Mouse (Mus musculus) stomach, embryonic 15.5 days (tissue): Measurements from ENCODE around the gene Zbtb26. TPM values are rescaled to one million over a fixed set of nuclear protein-coding genes. Genes with fewer than 3 reads are reported as not detected.
A peak's percentile ranks its signal among the peaks of the same experiment; 100 is the strongest.

Experiments used
- ATAC-seq: fragments of 200-750 bp; cut with Nextera tagmentation; 2 replicates; pipeline ENCODE4 v1.8.0; 2017; ENCODE audit warnings: low read depth, moderate number of reproducible peaks, moderate TSS enrichment; ENCODE audit not compliant: insufficient read depth, low FRiP score
- H3K27ac ChIP-seq: fragments of 300-500 bp; sonication (generic); 2 replicates; pipeline ENCODE4 v1.5.1; 2015; ENCODE audit warnings: mild to moderate bottlenecking, inconsistent platforms
- H3K27me3 ChIP-seq: fragments of 300-500 bp; sonication (generic); replicated peaks from 2 replicates; pipeline ENCODE4 v1.6.1; 2015; ENCODE audit warnings: inconsistent platforms
- H3K36me3 ChIP-seq: fragments of 300-500 bp; sonication (generic); 2 replicates; pipeline ENCODE4 v1.6.1; 2015; ENCODE audit warnings: inconsistent platforms
- H3K4me1 ChIP-seq: fragments of 300-500 bp; sonication (generic); 2 replicates; pipeline ENCODE4 v1.6.1; 2015; ENCODE audit warnings: inconsistent platforms
- H3K4me2 ChIP-seq: fragments of 300-500 bp; sonication (generic); 2 replicates; pipeline ENCODE4 v1.6.1; 2015; ENCODE audit warnings: mild to moderate bottlenecking, inconsistent platforms
- H3K4me3 ChIP-seq: fragments of 300-500 bp; sonication (generic); replicated peaks from 2 replicates; pipeline ENCODE4 v1.5.1; 2015; ENCODE audit warnings: inconsistent platforms
- H3K9ac ChIP-seq: fragments of 300-500 bp; sonication (generic); 2 replicates; pipeline ENCODE4 v1.6.1; 2015; ENCODE audit warnings: inconsistent platforms
- H3K9me3 ChIP-seq: fragments of 300-500 bp; sonication (generic); 2 replicates; pipeline ENCODE4 v1.6.1; 2016; ENCODE audit warnings: inconsistent platforms
- WGBS: fragments of 180-500 bp; shearing (Covaris S2); methylation state at CpG from one replicate; pipeline ENCODE4 v1.1.7; 2015; 5-methylcytosine and 5-hydroxymethylcytosine counted together
- polyA plus RNA-seq: library from polyadenylated mRNA; unstranded; fragments of >200 nt; fragmentation: Nextera tagmentation; extraction: Ambion mirVana; gene quantifications from 2 replicates; pipeline ENCODE4 v1.2.1, GENCODE M21; 2015

Zbtb26 gene
- polyA plus RNA-seq, 1 experiment from 2014 or later = 5.9 TPM

- ATAC-seq = no peak
- no peak overlapping the region for H3K9ac ChIP-seq
- peak overlapping the region; percentile 92 for H3K27ac ChIP-seq
- H3K4me2 ChIP-seq = peak overlapping the region; percentile 74
- peak overlapping the region; percentile 76 for H3K4me3 ChIP-seq
- H3K9me3 ChIP-seq = no peaks in the 10 kb centered on the region
- H3K27me3 ChIP-seq = no peaks in the 10 kb centered on the region
- peaks cover 10% of the 10 kb centered on the region for H3K4me1 ChIP-seq
- 25% methylated on average over 7 of the region's 7 CpGs for WGBS
- H3K36me3 ChIP-seq = peaks cover 12% of the 10 kb centered on the region; the same call in 1 of the 2 replicates
Measured at GRCm38 (mm10) chr2:37431609-37432008, 11.3 kb downstream of the Zbtb26 start.

GRCm38 (mm10) chr2:37430593-37431464, 12.1 kb downstream of the Zbtb26 start:
- ATAC-seq = peak; percentile 94
- Histone ChIP-seq H3K9me3 (no peaks in the 10 kb centered on the region), H3K27me3 (no peaks in the 10 kb centered on the region), H3K9ac (peak overlapping the region; percentile 67), H3K4me1 (peaks cover 10% of the 10 kb centered on the region), H3K27ac (peak overlapping the region; percentile 92), H3K4me2 (peak overlapping the region; percentile 74), H3K4me3 (peak overlapping the region; percentile 76), H3K36me3 (peaks cover 9% of the 10 kb centered on the region; the same call in 1 of the 2 replicates)
- WGBS = under 1% methylated on average over 38 of the region's 38 CpGs

- no peak overlapping the region for H3K9ac ChIP-seq
- WGBS = 62% methylated on average over 3 of the region's 3 CpGs
- no peak overlapping the region for H3K4me2 ChIP-seq
- no peak overlapping the region for H3K4me3 ChIP-seq
- ATAC-seq = no peak
- H3K36me3 ChIP-seq = peaks cover 3% of the 10 kb centered on the region; the same call in 1 of the 2 replicates
- H3K27me3 ChIP-seq = no peaks in the 10 kb centered on the region
- H3K27ac ChIP-seq = no peak overlapping the region
- no peaks in the 10 kb centered on the region for H3K9me3 ChIP-seq
- H3K4me1 ChIP-seq = 0 out of 2 replicates have a peak, but pooled peaks cover 5% of the 10 kb centered on the region
Measured at GRCm38 (mm10) chr2:37423671-37424070, 19.3 kb downstream of the Zbtb26 start.

- ATAC-seq = peak; percentile 99
- H3K27ac ChIP-seq = peak within 1 kb of the TSS; percentile 97
- H3K36me3 ChIP-seq = no peaks in the 10 kb centered on the region
- peak within 1 kb of the TSS; percentile 64 for H3K4me2 ChIP-seq
- H3K4me3 ChIP-seq = peak within 1 kb of the TSS; percentile 93
- H3K27me3 ChIP-seq = no peaks in the 10 kb centered on the region
- 0 out of 2 replicates have a peak, but pooled peaks cover 5% of the 10 kb centered on the region for H3K4me1 ChIP-seq
- WGBS = under 1% methylated on average over 73 of the region's 75 CpGs
- H3K9me3 ChIP-seq = no peaks in the 10 kb centered on the region
- H3K9ac ChIP-seq = peak within 1 kb of the TSS; percentile 98
Measured at GRCm38 (mm10) chr2:37422306-37423304, 20.3 kb downstream of the Zbtb26 start, which contains the start of gene Rc3h2. Gene Rc3h2, minus strand, starts transcription at chr2:37422903.

GRCm38 (mm10) chr2:37421903-37422302, 21.0 kb downstream of the Zbtb26 start:
- peak overlapping the region; percentile 93 for H3K4me3 ChIP-seq
- H3K4me1 ChIP-seq = 0 out of 2 replicates have a peak, but pooled peaks cover 5% of the 10 kb centered on the region
- peak overlapping the region; percentile 64 for H3K4me2 ChIP-seq
- no peaks in the 10 kb centered on the region for H3K36me3 ChIP-seq
- H3K27ac ChIP-seq = peak overlapping the region; percentile 97
- H3K9ac ChIP-seq = peak overlapping the region; percentile 98
- ATAC-seq = no peak
- H3K27me3 ChIP-seq = no peaks in the 10 kb centered on the region
- no peaks in the 10 kb centered on the region for H3K9me3 ChIP-seq
- 2% methylated on average over 3 of the region's 3 CpGs for WGBS

GRCm38 (mm10) chr2:37395539-37395938, 47.4 kb downstream of the Zbtb26 start:
- peaks cover 12% of the 10 kb centered on the region; the same call in 1 of the 2 replicates for H3K36me3 ChIP-seq
- H3K27me3 ChIP-seq = no peaks in the 10 kb centered on the region
- no peak overlapping the region for H3K4me3 ChIP-seq
- no peak overlapping the region for H3K27ac ChIP-seq
- no peaks in the 10 kb centered on the region for H3K4me1 ChIP-seq
- H3K4me2 ChIP-seq = no peak overlapping the region
- H3K9ac ChIP-seq = no peak overlapping the region
- no peaks in the 10 kb centered on the region for H3K9me3 ChIP-seq
- WGBS = 70% methylated on average over 1 of the region's 1 CpGs
- ATAC-seq = no peak

GRCm38 (mm10) chr2:37382921-37383320, 60.0 kb downstream of the Zbtb26 start:
- Histone ChIP-seq H3K36me3 (peaks cover 17% of the 10 kb centered on the region), H3K27me3 (no peaks in the 10 kb centered on the region)

More at GRCm38 (mm10) chr2:37382921-37383320, 60.0 kb downstream of the Zbtb26 start:
- Histone ChIP-seq H3K4me3 (no peak overlapping the region), H3K9ac (no peak overlapping the region), H3K4me2 (no peak overlapping the region), H3K4me1 (no peaks in the 10 kb centered on the region), H3K9me3 (no peaks in the 10 kb centered on the region), H3K27ac (no peak overlapping the region)
- no peak for ATAC-seq
- WGBS = 92% methylated on average over 9 of the region's 9 CpGs

Other genes starting within 250 kb of the Zbtb26 start
- gene Olfr366, start 231.6 kb downstream of the Zbtb26 start, polyA plus RNA-seq = not detected in 2 replicates
- not detected in 2 replicates for gene Olfr368, start 116.6 kb downstream of the Zbtb26 start, polyA plus RNA-seq
- 37.0 and 37.2 TPM in 2 replicates for gene Pdcl, start 83.8 kb downstream of the Zbtb26 start, polyA plus RNA-seq
- 13.1 and 14.2 TPM in 2 replicates for gene Rc3h2, start 20.2 kb downstream of the Zbtb26 start, polyA plus RNA-seq
- 6.4 and 6.5 TPM in 2 replicates for gene Zbtb6, start within 50 bp of the Zbtb26 start, polyA plus RNA-seq
- 38.0 and 39.3 TPM in 2 replicates for gene Rabgap1, start 144 bp upstream of the Zbtb26 start, polyA plus RNA-seq
- 1.8 and 2.5 TPM in 2 replicates for gene Gpr21, start 73.2 kb upstream of the Zbtb26 start, polyA plus RNA-seq